Mouse (Mus musculus): ENCODE data around the gene Gsc.
A peak's percentile ranks its signal among the peaks of the same experiment; 100 is the strongest.

Gene Gsc

DNA sequence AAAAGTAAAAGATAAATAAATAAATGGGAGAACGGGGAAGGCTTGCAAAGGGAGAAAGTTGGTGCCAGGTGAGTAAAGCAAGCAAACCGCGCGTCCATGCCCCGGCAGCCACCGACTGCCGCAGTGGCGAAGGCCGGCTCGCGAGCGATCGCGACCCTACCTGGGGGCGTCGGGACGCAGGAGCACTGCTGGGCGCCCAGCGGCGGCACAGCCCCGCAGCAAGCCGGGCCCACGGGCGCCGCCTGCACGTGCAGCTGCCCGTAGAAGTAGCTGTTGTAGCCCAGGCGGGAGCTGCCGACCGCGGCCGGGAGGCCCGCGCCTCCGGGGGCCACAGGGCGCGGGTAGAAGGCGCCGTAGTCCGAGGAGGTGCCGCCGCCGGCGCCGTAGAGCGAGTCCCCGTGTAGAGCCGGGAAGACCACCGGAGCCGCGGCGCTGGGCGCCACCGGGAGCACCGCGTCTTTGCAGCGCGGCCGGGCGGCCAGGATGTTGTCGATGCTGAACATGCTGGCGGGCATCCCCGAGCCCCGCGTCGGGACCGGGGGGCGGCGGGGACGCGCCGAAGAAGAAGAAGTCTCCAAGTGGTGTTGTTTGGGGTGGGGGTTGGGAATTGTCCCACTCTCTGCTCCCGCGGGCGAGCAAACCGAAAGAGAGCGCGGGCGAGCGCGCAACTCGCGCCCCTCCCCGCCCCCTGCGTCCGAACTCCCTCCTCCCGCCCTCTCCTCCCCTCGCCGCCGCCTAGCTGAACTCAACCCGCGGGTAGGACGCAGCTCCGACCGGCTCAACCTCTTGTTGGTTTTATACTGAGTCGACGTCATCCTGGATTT is at the start of gene Gsc:
TSS of gene Gsc (minus strand) at position 730 of the 824 bp plus-strand sequence.
- peak; percentile 19 for DNase-seq

DNA sequence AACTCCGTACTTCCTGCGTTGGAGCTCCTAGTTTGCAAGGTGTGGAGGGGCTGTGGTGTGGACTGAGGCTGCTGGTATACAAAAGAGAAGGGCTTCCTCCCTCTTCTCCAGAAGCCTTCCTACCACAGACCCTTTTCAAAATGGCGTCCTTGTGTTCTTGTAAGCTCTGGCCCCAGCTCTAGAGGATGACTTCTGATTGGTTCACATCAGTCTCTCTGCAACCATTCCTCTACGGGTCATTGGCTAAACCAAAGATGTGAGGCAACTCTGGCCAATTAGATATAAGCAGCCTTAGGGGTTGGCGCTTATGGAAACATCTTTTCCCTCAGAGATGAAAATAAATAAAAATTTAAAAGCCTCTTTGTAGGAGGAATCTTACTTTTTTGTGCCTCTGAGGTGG is 46.6 kb upstream of the Gsc start:
- no peak for DNase-seq

DNA sequence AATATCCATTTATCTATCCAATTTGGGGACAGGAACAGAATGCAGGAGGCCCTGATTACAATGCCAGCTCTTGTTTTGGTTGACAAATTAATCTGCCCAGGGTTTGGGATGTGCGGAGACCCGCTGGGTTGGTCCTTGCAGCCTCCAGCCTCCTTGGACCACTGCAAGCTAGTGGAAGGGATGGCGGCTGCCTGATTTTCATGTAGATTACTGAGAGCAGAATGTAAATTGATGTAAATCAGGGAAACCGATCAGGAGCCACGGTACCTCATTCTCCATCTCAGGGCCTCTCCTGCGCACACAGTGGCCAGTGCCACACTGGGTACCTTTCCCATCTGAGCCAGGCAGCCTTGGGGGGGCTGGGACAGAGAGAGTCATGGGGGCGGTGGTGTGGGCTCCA is 34.8 kb upstream of the Gsc start:
- DNase-seq = no peak

DNA sequence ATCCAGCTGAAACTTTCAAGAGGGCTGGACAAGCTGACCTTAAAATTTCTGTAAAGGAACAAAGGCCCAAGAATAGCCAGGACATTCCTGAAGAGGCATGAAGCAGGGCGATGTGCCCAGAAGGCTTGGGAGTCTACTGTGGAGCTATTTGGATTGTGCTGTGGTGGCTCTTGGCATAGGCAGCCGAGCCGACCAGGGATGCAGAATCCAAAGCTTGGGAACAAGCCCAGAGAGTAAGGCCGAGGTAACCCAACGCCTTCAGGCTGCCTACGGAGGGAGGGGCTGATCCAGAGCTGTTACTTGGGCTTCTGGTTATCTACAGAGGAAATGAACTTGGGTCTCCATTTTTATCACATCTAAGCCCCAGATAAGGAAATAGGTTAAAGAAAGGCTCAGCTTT is 18.9 kb upstream of the Gsc start:
- DNase-seq = peak; percentile 13

DNA sequence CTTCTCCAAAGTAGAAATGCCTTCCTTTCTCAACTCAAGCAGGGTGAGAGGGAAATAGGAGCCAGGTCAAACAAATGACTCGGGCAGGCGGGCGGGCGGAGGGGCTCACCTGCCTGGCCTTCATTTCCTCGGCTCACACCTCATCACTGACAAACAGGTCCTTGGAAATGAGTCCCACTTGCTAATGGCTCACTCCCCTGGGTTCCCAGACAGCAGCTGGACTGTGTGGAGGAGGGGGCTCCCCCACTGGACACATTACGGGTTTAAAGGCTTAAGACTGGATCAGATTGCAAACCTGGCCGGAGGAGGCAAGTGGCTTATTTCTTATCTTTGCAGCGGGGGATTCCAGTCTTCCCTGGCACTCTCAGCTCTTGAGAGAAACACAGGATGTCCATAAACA is 13.1 kb upstream of the Gsc start:
- no peak for DNase-seq

DNA sequence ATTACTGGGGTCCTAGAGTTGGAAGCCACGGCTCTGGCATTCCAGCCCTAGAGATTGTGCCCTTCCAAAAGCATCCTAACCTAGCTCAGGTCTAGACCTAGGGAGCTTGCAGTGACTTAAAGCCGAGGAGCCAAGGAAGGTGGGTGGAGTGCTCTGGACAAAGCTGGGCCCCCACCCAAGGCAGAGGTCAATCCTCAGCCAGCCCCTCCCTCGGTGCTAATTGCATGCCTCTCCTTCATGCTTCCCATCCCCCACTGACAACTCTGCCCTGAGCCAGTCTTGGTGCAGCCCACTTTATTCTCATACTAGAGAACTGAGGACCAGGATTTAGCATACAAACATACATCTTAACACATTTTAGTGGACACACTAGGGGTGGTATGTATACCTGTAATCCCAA is 12.0 kb upstream of the Gsc start:
- no peak for DNase-seq

DNA sequence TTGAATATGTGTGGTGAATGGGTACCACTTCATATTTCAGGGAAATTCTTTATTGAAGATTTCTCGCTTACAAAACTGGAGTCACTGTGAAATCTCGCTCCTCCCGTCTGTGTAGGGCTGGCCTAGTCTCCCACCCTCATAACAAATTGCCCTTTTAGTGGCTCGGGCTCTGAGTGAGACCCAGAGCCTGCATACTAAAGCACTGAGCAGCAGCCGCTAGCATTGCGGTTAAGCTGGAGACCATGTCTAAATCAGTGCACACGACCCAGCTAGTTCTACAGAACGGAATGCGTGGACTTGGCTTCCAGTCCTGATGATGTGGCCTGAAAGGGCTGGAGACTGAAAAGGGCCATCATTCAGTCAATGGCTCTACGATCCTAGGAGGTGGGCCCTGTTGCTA is 7.9 kb upstream of the Gsc start:
- DNase-seq = no peak

DNA sequence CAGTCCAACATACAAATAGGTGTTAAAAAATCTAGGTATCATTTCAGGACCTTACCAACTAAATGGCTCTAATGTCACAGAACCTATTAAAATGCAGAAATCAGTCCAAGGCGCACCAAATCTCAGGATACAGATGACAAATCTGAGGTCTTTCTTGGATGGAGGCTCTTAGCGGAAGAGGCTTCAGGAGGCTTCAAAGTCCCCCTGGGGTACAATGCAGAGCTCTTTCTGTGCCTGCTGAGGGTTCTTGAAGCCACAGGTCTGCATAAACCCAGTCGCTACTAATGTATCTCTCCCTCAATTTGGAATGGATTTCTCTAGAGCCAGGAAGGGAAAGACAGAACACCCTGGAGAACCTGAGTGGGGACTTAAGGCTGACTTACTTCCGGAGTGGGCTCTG is 5.1 kb upstream of the Gsc start:
- no peak for DNase-seq

DNA sequence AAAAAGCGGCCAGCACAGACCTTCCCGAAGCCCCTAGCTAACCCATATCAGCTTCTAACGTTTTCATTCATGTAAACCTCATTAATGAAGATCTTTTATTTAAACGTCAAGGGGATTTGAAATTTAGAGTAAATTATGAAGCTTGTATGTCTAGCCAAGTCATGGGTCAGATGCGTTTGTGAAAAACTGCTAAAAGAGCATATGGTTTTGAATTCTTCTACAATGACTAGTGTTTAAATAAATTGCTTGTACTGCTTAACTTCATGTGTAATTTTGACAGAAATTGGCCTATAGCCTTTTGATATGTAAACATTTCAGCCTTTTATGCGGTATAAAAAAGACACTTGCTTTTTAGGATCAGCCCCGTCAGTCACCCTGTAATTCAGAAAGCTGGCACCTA is 4.4 kb upstream of the Gsc start:
- no peak for DNase-seq

DNA sequence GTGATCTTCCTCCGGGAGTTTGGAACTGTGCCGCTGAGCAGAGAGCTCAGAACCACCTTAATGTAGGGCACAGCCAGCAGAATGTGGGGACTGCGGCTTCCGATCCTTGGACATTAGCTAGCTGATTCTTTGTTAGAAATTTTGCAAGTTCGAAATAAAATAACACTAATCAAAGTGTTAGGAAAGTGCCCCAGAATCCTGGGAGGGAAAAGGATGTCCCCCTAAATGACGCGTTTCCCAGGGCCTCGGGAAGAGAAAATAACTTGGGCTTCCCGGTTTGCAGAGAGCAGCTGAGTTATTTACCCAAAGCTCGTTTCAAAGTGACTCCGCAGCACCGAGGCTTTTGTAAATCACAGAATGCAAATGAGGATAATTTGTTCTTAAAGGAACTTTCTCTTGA is 3.9 kb upstream of the Gsc start:
- DNase-seq = no peak

DNA sequence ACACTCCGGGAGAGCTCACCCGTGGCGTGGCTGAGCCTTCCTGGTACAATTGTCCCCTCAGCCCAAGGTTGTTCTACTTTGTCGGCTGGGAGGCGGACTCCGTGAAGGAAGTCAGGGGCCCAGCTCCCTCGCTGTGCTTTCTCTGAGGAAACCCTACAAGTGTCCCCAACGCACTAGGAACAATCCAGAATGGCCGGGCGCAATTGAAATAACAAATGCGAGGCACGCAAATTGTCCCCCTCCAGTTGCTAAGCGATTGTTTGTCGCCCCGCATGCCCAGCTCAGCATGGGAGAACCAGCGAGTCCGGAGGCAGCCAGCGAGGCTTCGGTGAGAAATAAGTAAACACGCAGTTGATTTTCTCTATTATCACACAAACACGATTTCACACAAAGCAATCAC is 2.8 kb upstream of the Gsc start:
- DNase-seq = no peak

DNA sequence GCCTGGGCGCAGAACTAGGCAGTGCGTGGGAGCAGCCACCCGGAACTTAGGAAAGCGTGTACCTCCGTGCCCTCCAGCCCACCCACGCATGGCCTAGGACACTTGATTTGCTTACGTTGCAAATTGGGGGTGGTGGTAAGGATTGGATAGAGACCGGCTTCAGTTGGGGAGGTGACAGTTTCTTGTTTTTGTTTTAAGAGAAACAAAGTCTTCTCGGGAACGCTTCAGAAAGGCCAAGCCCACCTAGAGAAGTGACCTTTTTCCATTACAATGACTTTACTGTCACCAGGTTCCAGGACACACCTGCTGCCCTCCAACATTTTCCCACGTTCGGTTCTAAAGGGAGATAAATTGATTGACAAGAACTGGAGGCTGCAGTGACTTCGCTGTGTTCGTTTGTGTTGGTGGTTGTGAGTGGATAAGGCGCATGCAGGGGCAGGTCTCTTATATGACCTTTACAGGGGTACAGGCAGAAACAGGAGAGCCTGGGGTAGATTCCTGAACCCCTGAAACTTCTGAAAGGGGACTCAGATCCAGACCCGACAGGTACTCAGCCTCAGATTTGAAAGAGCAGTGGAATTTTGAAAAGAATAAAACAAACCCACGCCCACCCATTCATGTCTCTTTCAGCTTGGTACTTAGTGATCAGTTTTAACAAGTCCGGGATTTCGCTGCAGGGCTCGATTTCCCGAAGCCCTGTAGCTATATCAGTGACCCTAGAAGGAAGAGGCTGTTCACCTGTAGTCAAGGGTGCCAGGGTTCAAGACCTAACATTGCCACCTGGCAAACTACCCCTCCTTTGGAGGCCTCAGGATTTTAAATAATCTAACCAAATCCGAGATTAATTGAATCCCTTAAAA is 2.0 kb upstream of the Gsc start:
- no peak for DNase-seq

DNA sequence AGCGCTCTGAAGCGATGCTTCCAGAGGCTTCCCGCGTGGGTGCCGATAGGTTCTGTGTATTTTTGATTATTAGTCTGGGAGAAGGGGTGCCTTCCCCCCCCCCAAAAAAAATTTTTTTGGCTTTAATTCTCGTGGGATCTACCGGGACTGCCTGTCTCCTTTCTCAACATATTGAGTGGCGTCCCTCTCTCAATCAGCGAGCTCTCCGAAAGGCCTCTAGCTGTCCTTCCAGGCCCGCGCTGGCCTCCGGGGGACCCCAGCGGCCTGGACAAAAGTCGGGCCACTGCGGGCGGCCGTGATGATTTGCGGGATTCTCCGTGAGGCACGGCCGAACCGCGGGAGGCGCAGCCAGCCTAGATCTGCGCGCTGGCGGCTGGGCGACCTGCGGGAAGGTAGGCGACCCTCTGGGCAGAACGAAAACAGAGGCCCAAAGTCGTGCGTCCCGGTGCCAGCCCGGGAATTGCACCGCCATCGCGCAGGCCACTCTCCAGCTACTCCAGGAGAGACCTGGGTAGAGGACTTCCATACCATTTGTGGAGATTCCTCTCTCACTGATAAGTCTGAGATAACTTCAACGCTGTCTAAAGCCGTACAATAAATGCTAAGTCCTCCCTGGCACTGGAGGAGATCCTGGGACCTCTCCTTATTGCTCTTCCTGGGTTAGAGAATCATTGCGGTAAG is 1.2 kb upstream of the Gsc start:
- DNase-seq = no peak

DNA sequence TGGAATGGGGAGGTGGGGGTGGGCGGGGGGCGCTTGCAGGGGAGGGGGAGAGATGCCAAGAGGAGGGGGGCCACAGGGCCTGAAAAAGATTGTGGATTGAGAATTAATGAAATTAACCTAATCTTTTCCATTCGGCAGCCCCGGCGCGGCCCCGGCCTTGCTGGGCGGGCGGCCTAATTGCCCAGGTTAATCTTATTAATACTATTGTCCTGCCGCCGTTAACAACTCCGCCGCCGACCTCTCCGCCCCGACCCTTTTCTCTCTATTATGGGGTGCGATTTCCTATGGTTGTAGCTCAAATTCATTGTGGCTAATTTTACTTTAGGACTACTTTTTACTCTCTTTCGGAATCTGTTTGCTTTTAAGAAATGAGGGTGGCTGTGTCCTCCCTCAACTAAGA is 362 bp upstream of the Gsc start:
- DNase-seq = no peak

DNA sequence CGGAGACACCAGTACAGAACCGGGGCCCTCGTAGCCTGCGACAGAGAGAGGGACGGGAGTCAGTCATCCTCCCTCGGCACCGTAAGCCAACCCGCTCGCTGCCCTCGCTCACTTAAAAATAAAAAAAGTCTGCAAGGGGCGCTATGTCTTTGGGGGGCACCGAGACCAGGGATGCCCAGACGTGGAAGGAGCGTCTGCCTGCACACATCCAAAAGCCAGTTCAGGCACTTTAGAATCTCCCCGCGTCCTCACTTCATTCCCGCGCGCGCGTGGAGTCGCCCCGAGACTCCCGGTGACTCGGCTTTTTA is 958 bp downstream of the Gsc start:
- DNase-seq = no peak

DNA sequence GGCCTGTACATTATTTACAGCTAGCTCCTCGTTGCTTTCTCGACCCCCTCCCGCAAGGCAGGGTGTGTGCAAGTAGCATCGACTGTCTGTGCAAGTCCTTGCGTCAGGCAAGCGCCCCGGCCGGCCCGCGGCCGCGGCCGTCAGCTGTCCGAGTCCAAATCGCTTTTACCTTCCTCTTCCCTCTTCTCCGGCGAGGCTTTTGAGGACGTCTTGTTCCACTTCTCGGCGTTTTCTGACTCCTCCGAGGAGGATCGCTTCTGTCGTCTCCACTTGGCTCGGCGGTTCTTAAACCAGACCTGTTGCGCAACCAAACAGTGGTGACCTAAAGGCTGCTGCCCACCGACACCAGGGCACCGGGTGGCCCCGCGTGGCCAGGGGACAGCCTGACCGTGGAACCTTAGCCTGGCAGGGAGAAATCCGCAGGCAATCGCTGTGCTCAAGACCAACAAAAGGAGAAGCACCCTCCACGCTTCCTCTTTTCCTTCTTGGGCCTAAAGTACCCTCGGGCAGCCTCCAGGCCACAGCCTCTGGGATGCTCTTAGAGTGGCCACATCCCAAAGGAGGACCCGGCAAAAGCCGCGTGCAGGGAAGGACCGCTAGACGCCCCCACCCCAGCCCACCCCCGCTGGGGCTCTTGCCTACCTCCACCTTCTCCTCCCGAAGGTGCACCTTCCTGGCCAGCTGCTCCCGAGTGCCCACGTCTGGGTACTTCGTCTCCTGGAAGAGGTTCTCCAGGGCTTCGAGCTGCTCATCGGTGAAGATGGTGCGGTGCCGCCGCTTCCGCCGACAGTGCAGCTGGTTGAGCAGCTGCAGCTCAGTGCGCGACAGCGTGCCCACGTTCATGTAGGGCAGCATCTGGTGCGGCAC is 1.5 kb downstream of the Gsc start:
- DNase-seq = peak; percentile 8

DNA sequence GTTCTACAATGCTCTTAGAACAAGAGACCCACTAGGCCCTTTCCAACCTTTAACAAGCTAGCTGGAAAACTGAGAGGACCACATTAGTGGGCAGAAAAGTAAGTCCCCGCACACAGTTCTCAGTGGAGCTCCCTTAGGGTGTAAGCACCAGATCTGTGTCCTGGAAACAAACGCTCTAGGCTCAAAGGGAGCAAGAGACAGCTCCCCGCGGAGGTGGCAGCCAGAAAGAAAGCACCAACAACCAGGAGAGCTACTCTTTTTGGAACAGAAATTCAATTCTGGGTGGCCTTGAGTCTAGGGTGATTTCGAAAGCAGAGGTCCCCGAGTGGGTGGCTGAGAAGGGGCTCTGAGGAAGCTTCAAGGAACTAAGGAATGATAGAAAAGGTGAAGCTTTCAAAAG is 2.5 kb downstream of the Gsc start:
- DNase-seq = no peak

DNA sequence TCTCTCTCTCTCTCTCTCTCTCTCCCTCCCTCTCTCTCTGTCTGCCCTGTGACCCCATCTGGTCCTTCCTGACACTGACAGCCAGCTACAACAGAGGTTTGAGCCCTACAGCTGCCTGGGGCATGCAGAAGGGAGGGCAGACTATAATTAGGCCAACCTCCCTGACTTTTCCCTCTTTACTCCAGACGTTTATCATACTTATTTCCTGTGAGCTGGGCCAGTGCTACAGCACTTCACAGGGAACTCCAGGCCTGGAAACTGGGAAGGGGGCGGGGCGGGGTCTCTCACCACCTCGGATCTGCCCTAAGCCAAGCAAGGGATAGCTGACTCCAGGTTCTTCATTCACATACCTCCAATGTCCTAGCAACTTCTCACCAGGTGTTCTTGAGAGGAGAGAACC is 4.3 kb downstream of the Gsc start:
- DNase-seq = no peak

DNA sequence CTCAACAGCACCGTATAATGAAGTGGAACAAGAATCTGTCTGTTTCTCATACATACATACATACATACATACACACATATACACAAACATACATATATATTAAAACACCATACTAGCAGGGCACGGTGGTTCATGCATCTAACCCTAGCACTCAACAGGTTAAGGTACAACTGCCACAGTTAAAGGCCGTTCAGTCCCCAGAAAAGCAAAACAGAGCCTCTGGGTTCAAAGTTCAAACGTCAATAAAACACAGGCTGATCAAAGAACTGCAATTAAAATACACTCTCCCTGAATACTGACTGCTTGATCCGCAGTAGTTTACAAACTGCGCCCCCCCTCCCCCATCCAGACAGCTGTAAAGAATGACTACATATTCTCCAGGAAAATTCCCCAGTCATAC is 5.8 kb downstream of the Gsc start:
- DNase-seq = no peak

DNA sequence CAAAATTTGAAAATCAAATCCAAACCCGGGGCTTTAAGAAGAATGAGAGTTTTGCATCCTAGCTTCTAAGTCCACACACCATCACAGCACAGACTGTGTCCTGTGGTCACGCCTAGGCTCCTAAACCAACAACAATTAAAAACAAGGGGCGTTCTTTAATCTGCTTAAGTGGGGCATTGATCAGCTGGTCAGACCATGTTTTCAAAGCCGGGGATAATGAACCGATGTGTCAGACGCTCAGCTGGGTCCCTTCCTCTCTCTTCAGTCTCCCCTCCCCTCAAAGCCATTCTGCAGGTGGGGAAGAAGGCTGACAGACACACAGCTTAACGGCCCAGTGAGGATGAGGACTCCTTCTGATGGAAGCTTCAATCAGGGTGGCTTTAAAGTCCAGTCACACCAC is 6.2 kb downstream of the Gsc start:
- DNase-seq = no peak

DNA sequence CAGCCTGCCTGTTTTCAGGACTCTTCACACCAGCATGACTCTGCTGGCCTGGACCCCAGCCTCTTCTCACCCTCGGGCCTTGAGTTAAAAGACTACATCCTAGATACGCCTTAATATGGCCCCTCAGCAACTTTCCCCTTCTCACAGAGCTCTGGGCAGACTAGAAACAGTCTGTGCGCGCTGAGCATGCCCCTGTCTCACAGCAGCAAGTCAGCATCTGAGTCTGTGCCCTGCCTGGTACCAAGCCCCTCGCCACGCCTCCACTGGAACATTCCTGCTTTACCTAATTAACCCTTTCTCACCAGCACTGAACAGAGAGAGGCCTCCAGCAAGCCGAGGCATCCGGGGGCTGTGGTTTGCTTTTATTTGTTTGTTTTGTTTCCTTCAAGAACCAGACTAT is 11.8 kb downstream of the Gsc start:
- no peak for DNase-seq

DNA sequence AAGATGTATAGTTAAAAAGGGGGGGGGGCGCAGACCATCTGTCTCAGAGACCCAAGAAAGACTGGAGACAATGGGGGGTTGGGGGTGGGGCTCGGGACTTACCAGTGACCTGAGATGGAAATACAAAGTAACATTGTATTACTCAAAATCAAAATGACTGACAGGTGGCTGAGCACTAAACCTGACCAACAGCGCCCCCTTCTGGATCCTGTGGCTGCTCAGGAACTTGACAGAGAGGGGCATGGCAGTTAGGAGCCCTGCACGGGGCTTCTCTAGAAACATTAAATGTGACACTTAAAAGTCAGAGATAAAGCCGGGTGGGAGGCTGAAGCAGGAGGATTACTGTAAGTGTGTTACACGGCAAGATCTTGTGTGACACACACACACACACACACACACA is 13.8 kb downstream of the Gsc start:
- no peak for DNase-seq

DNA sequence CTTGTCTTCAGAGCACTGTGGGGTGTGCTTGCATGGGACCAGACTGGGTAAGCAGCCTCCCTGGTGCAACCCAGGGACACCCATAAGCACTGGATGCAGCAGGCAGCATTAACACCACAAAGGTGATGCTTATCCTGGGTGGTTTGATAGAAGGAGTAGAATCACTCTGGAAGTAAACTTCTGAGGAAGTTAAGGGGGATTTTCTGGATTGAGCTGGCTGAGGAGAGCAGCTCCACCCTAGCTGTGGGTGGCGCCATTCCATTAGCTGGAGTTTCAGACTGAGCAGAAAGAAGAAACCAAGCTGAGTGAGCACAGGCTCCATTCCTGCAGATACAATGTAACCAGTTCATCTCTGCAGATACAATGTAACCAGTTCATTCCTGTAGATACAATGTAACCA is 20.1 kb downstream of the Gsc start:
- DNase-seq = no peak
